Mouse (Mus musculus) embryonic facial prominence, embryonic 10.5 days (tissue): ENCODE data around the gene Ubr4. TPM values are rescaled to one million over a fixed set of nuclear protein-coding genes. Genes with fewer than 3 reads are reported as not detected.
A peak's percentile ranks its signal among the peaks of the same experiment; 100 is the strongest.

Source experiments
- DNase-seq: peaks from one replicate; pipeline ENCODE4 v3.0.0-alpha.2; 2017; ENCODE audit warnings: low spot score
- H3K27ac ChIP-seq: fragments of 300-500 bp; sonication (generic); replicated peaks from 2 replicates; pipeline ENCODE4 v1.5.1; 2016; ENCODE audit warnings: mild to moderate bottlenecking
- H3K27me3 ChIP-seq: fragments of 300-500 bp; sonication (generic); replicated peaks from 2 replicates; pipeline ENCODE4 v1.6.1; 2016; ENCODE audit warnings: low read depth, mild to moderate bottlenecking; ENCODE audit not compliant: poor library complexity, severe bottlenecking
- H3K36me3 ChIP-seq: fragments of 300-500 bp; sonication (generic); replicated peaks from 2 replicates; pipeline ENCODE4 v1.6.1; 2016; ENCODE audit warnings: mild to moderate bottlenecking, moderate library complexity
- H3K4me1 ChIP-seq: fragments of 300-500 bp; sonication (generic); 2 replicates; pipeline ENCODE4 v1.6.1; 2016
- H3K4me3 ChIP-seq: fragments of 300-500 bp; sonication (generic); 2 replicates; pipeline ENCODE4 v1.5.1; 2016; ENCODE audit warnings: mild to moderate bottlenecking, moderate library complexity
- H3K9me3 ChIP-seq: fragments of 300-500 bp; sonication (generic); 2 replicates; pipeline ENCODE4 v1.6.1; 2016; ENCODE audit warnings: mild to moderate bottlenecking
- WGBS: fragments of 180-500 bp; shearing (Covaris S2); methylation state at CpG from one replicate; pipeline ENCODE4 v1.1.7; 2016; 5-methylcytosine and 5-hydroxymethylcytosine counted together
- polyA plus RNA-seq: library from polyadenylated mRNA; unstranded; fragments of >200 nt; fragmentation: Nextera tagmentation; extraction: Ambion mirVana; gene quantifications from 2 replicates; pipeline ENCODE4 v1.2.1, GENCODE M21; 2016

The Ubr4 gene
- polyA plus RNA-seq, 1 experiment from 2014 or later, result 60.5 TPM

DNA sequence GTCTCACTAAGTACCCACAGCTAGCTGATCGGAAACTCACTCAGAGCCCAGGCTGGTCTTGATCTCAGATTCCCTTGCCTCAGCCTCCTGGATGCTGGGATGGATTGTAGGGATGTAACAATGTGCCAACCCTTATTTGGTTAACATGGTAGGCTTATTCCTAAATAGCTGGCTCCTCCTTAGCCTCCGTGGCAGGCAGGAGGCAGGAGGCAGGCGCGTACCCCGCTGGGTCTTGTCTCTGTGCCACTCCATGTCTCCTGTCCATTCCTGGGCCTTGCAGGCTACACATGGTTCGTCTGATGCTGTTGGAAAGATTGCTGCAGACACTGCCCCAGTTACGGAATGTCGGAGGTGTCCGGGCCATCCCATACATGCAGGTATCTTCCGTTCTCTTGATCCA lies 91.9 kb downstream of the Ubr4 start:
- 94% methylated on average over 10 of the region's 10 CpGs for WGBS
- peaks cover 100% of the 10 kb centered on the region for H3K36me3 ChIP-seq
- H3K4me1 ChIP-seq, result no peaks in the 10 kb centered on the region
- no peak for DNase-seq
- H3K27me3 ChIP-seq, result no peaks in the 10 kb centered on the region
- no peaks in the 10 kb centered on the region for H3K9me3 ChIP-seq
- no peak overlapping the region for H3K4me3 ChIP-seq
- H3K27ac ChIP-seq, result no peak overlapping the region

DNA sequence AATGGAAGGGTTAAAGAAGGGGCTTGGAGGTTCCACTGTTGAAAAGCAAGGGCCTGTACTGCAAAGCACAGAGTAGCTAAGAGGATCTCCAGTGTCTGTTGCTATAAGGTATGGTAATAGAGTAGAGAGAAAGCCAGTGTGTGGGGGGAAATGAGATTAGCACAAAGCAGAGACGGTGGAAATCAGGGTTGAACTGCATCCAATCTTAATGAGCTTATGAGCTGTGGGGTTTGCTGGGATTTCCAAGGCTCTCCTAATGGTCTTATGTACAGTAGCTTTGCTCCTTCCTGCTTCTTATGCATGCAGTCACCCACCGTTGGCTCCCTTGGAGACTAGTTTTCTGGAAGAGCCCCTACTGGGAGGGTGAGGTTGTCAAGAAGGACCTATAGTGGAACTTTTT lies 93.8 kb downstream of the Ubr4 start:
- no peak overlapping the region for H3K27ac ChIP-seq
- no peak for DNase-seq
- H3K27me3 ChIP-seq, result no peaks in the 10 kb centered on the region
- H3K4me3 ChIP-seq, result no peak overlapping the region
- peaks cover 100% of the 10 kb centered on the region for H3K36me3 ChIP-seq
- H3K9me3 ChIP-seq, result no peaks in the 10 kb centered on the region
- no peaks in the 10 kb centered on the region for H3K4me1 ChIP-seq
- 94% methylated on average over 2 of the region's 2 CpGs for WGBS

DNA sequence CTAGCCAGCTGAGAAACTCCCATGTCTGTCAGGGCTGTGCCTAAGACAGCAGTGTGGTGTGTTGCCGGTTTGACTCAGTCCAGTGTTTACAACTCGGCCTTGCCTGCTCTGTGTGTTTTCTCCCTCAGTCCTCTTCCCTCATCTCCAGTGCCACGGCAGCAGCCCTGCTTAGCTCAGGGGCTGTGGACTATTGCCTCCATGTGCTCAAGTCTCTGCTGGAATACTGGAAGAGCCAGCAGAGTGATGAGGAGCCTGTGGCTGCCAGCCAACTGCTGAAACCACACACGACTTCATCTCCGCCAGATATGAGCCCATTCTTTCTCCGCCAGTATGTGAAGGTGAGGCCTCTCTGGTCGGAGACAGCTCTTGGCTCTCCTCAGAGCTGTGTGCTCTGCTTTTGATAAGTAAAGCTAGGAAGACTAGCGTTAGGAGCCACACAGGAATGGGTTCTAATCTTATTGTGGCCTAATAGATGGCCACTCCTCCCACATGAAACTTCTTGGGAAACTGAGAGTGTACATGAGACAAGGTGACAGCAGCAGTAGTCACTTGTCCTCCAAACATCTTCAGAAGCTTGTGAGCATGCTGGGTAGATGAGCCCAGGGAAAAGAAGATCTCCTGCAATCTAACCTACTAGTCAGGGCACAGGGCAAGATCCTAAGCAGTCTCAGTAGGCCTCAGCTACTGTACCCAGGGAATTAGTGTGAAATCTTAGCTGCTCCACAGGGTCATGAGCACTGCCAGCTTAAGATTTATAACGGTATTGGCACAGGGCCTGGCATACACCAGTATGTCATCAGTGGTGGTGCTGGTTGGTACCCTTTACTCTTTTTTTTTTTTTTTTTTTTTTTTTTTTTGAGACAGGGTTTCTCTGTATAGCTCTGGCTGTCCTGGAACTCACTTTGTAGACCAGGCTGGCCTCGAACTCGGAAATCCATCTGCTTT lies 94.6 kb downstream of the Ubr4 start:
- H3K4me3 ChIP-seq, result no peak overlapping the region
- H3K9me3 ChIP-seq, result no peaks in the 10 kb centered on the region
- no peak overlapping the region for H3K27ac ChIP-seq
- H3K4me1 ChIP-seq, result no peaks in the 10 kb centered on the region
- no peaks in the 10 kb centered on the region for H3K27me3 ChIP-seq
- H3K36me3 ChIP-seq, result peaks cover 100% of the 10 kb centered on the region
- no peak for DNase-seq
- WGBS, result 91% methylated on average over 11 of the region's 11 CpGs

DNA sequence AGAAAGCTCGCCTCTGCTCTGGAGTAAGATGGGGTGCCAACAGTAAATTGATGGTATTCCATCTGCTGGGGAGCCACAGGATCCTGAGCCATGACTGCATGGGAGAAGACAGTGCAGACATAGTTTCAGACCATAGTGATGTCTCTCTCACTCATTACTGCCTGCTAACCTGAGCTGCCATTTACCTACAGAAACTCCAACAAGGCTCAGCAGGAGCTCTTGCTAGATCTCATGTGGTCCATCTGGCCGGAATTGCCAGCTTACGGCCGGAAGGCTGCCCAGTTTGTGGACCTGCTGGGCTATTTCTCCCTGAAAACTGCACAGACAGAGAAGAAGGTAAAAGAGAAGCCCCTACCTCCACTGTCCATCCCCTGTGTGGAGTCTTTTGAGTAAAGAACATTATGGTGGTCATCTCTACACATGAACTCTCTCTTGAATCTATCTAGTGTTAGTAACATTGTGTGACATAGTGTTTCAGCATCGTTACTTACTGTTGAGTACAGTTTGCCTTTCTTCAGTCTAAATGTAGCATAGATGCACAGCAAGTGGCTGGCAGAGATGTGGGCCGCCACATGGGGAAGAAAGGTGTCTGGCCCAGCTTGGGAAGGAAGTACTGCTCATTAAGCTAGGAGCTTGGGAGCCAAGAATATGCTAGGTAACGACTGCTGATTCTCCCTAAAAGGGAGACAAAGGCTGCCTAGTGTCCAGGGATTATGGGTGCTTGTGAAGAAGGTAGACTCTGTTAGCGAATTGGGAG lies 100.7 kb downstream of the Ubr4 start:
- no peaks in the 10 kb centered on the region for H3K9me3 ChIP-seq
- no peaks in the 10 kb centered on the region for H3K27me3 ChIP-seq
- H3K36me3 ChIP-seq, result peaks cover 100% of the 10 kb centered on the region
- H3K4me1 ChIP-seq, result 0 out of 2 replicates have a peak, but pooled peaks cover 6% of the 10 kb centered on the region
- H3K4me3 ChIP-seq, result no peak overlapping the region
- DNase-seq, result no peak
- no peak overlapping the region for H3K27ac ChIP-seq
- 92% methylated on average over 8 of the region's 8 CpGs for WGBS

DNA sequence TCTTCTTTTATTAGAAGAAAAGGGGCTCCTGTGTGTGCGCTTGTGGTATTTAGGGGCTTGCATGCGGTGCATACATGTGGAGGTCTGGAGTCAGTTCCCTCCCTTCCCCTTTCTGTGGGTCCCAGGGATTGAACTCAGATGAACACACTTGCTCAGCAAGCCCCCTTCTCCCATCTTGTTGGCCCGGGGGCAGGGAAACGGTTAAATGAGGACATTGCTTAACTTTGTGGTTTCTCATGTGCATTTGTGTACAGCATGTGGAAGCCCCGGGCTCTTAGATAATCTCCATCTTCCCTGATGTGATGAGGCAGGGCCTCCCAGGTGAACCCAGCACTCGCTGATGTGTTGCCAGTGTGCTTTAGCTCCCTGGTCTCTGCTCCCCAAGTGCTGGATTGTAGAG lies 101.9 kb downstream of the Ubr4 start:
- Histone ChIP-seq H3K9me3 (no peaks in the 10 kb centered on the region), H3K4me3 (no peak overlapping the region), H3K4me1 (0 out of 2 replicates have a peak, but pooled peaks cover 6% of the 10 kb centered on the region), H3K27ac (no peak overlapping the region), H3K27me3 (no peaks in the 10 kb centered on the region), H3K36me3 (peaks cover 100% of the 10 kb centered on the region)
- DNase-seq, result no peak
- 89% methylated on average over 6 of the region's 6 CpGs for WGBS

DNA sequence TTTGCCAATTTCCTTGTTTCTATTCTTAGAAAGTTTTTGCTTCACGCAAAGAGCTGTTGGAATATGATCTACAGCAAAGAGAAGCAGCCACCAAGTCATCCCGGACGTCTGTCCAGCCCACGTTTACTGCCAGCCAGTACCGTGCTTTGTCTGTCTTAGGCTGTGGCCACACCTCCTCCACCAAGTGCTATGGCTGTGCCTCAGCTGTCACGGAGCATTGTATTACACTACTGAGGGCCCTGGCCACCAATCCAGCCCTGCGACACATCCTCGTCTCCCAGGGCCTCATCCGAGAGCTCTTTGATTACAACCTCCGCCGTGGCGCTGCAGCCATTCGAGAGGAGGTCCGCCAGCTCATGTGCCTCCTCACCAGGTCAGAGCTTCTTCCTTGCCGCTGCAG lies 107.6 kb downstream of the Ubr4 start:
- Histone ChIP-seq H3K36me3 (peaks cover 100% of the 10 kb centered on the region), H3K4me1 (0 out of 2 replicates have a peak, but pooled peaks cover 6% of the 10 kb centered on the region), H3K4me3 (no peak overlapping the region), H3K9me3 (no peaks in the 10 kb centered on the region), H3K27ac (no peak overlapping the region), H3K27me3 (no peaks in the 10 kb centered on the region)
- WGBS, result 89% methylated on average over 15 of the region's 15 CpGs
- no peak for DNase-seq

DNA sequence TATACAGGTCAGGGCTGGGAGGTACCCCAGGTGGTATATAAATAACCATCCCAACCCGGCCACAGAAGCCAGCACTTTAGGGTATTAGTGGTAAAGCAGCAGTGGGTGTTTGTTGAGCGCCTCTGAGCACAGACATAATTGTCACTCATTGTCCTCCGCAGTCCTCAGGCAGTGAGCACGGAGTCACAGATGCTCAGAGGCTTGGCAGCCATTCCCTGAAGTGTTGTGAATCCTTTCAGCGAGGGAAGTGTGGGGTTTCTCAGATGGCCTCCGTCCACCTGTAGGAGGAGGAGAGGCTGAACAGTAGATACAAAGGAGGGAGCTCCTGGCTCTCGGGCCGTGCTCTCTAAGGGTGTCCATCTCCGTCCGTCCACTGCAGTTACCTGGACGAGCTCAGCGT lies 111.8 kb downstream of the Ubr4 start:
- Histone ChIP-seq H3K4me1 (no peaks in the 10 kb centered on the region), H3K9me3 (no peaks in the 10 kb centered on the region), H3K36me3 (peaks cover 100% of the 10 kb centered on the region), H3K4me3 (no peak overlapping the region), H3K27ac (no peak overlapping the region), H3K27me3 (no peaks in the 10 kb centered on the region)
- DNase-seq, result no peak
- WGBS, result 92% methylated on average over 12 of the region's 12 CpGs

DNA sequence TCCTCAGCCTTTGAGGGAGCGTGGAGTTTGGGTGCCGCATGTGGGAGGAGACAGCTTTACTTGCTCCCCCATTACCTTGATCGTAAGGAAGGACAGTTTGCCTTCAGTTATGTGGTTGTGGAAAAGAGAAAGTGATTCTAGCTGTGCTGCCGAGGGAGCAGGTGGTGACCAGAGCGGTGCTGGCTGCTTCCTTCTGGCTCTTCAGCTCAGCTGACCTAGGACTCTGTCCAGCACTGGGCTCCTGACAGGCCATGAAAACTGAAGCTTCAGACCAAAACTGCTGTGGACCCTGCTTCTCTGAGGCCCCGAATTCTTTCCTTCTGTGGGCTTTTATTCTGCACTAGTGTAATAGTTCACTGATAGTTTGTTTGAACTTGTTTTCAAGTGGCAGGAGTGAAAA lies 114.1 kb downstream of the Ubr4 start:
- no peak for DNase-seq
- 89% methylated on average over 6 of the region's 6 CpGs for WGBS
- Histone ChIP-seq H3K36me3 (peaks cover 100% of the 10 kb centered on the region), H3K27ac (no peak overlapping the region), H3K4me3 (no peak overlapping the region), H3K9me3 (no peaks in the 10 kb centered on the region), H3K27me3 (no peaks in the 10 kb centered on the region), H3K4me1 (no peaks in the 10 kb centered on the region)

DNA sequence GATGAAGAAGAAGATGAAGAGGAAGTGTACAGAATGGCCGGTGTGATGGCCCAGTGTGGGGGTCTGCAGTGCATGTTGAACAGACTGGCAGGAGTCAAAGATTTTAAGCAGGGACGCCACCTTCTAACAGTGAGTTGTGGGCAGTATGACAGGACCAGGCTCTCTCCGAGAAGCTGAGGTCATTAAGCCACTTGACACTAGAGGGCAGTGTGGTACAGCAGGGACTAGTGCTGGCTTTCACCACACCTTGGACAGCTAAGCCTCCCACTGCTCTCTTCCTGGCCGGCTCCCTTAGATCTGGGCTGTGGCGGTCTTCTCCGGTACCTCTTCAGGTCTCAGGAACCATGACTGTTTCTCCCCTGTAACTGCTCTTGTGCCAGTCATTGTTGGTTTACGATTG lies 117.8 kb downstream of the Ubr4 start:
- no peaks in the 10 kb centered on the region for H3K27me3 ChIP-seq
- no peaks in the 10 kb centered on the region for H3K4me1 ChIP-seq
- H3K9me3 ChIP-seq, result no peaks in the 10 kb centered on the region
- peak; percentile 76 for DNase-seq
- no peak overlapping the region for H3K27ac ChIP-seq
- H3K4me3 ChIP-seq, result no peak overlapping the region
- WGBS, result 53% methylated on average over 7 of the region's 7 CpGs
- peaks cover 100% of the 10 kb centered on the region for H3K36me3 ChIP-seq

DNA sequence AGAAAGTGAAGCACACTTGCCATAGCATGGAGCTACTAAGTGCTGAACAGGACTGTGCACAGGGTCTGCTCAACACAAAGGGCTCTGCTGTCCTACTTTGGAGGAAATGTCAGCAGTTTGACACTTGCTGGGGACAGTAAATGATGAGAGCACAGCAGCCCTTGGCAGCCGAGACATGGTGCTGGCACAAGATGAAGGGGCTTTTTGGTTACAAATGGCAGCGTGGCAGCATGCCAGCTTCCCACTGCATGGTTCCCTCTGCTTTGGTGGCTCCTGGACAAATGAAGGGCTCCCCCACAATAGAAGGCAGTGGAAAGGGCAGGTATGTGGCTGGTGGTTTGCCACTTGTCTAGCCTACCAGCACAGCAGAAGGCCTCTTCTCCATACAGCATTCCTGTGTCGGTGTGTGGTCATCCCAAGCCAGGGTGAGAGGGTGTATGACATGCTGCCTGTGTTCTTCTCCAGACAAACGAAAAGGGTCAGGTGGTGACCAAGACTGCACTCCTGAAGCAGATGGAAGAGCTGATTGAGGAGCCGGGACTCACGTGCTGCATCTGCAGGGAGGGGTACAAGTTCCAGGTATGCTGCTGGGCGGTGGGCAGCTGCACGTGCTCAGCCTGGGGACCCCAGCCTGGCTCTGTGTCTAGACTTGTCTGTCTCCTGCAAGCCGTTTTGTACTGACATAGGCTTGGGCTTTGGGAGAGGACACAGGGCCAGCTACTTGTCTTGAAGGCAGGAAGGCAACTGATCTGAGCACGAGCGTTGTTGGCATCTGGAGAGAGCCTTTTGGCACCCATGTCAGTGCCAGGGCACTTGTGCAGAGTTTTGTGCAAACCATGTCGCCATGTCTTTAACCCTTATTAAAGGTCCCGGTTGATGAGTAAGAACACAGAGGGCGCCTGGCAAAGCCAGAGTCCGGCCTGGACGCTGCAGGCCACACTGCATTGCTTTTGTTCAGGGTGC lies 124.5 kb downstream of the Ubr4 start:
- no peaks in the 10 kb centered on the region for H3K9me3 ChIP-seq
- H3K4me3 ChIP-seq, result no peak overlapping the region
- WGBS, result 92% methylated on average over 16 of the region's 16 CpGs
- no peaks in the 10 kb centered on the region for H3K4me1 ChIP-seq
- peaks cover 100% of the 10 kb centered on the region for H3K36me3 ChIP-seq
- H3K27ac ChIP-seq, result no peak overlapping the region
- no peaks in the 10 kb centered on the region for H3K27me3 ChIP-seq
- DNase-seq, result no peak

DNA sequence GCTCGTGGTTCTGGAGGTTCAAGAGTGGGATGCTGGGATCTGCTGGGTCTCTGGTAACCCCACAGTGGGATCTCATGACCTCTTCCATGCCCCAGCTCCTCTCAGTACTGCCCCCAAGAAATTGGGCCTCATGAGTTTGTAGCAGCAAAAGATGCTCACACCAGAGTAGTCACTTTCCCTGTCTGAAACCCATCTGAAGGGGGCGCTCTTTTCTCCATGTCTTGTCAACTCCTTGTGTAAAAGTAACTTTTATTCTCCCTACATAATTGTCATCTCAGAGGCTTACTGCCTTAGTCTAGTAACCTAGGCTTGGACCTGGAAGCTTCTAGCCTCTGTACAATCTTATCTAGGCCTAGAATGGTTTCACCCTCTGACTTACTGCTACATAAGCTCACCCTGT lies 125.6 kb downstream of the Ubr4 start:
- H3K36me3 ChIP-seq, result peaks cover 100% of the 10 kb centered on the region

DNA sequence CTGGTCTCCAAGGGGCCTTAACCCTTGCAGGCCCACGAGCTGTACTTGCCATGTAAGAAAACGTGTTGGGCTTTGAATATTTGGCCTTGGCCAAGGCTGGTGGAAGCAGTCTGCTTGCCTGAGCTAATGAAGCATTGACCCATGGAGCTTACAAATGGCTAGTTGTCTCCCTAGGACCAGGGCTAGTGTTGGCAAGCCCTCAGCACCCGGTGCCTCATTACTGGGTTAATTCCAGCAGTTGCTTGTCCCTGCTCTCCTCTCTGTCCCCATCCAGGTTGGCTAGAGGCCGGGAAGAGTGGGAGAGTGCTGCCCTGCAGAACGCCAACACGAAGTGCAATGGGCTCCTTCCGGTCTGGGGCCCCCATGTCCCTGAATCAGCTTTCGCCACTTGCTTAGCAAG lies 126.8 kb downstream of the Ubr4 start:
- no peaks in the 10 kb centered on the region for H3K9me3 ChIP-seq
- no peaks in the 10 kb centered on the region for H3K4me1 ChIP-seq
- peaks cover 100% of the 10 kb centered on the region for H3K36me3 ChIP-seq
- no peak for DNase-seq
- 91% methylated on average over 8 of the region's 8 CpGs for WGBS
- no peak overlapping the region for H3K27ac ChIP-seq
- no peak overlapping the region for H3K4me3 ChIP-seq
- no peaks in the 10 kb centered on the region for H3K27me3 ChIP-seq

More for the DNA sequence above, 125.6 kb downstream of the Ubr4 start:
- Histone ChIP-seq H3K4me1 (no peaks in the 10 kb centered on the region), H3K4me3 (no peak overlapping the region), H3K27ac (no peak overlapping the region), H3K27me3 (no peaks in the 10 kb centered on the region), H3K9me3 (no peaks in the 10 kb centered on the region)
- DNase-seq, result no peak
- WGBS, result 83% methylated on average over 2 of the region's 2 CpGs
